Mouse (Mus musculus): ENCODE data around the gene Umod.

GRCm38 (mm10) chr7:119441938-119442337 is 37.1 kb downstream of the Umod start:
- TF ChIP-seq CTCF (IDR thresholded peaks at IDR 0.05; ENCODE audit: low read depth): no peak
- no peak for TF ChIP-seq EP300 (IDR thresholded peaks at IDR 0.05; ENCODE audit: low read depth)
